Mouse (Mus musculus) bone marrow, adult 2 months (tissue): Measurements from ENCODE around the gene Gm11541. TPM values are rescaled to one million over a fixed set of nuclear protein-coding genes. Genes with fewer than 3 reads are reported as not detected.
A peak's percentile ranks its signal among the peaks of the same experiment; 100 is the strongest.

Experiments used
- H3K27ac ChIP-seq: fragments of 200-500 bp; 2 replicates; pipeline ENCODE4 v1.5.1; 2012; ENCODE audit warnings: low read depth, mild to moderate bottlenecking, control low read depth, inconsistent platforms, low read length; ENCODE audit not compliant: control insufficient read depth, poor library complexity, insufficient read depth
- H3K4me1 ChIP-seq: fragments of 200-500 bp; 2 replicates; pipeline ENCODE4 v1.6.1; 2011; ENCODE audit warnings: low read length; ENCODE audit not compliant: control insufficient read depth, insufficient read depth
- H3K4me3 ChIP-seq: fragments of 200-500 bp; replicated peaks from 2 replicates; pipeline ENCODE3; 2011; ENCODE audit warnings: mild to moderate bottlenecking, low read depth, low read length, control low read depth; ENCODE audit not compliant: control insufficient read depth
- CTCF ChIP-seq: fragments of 200-500 bp; IDR thresholded peaks from 2 replicates; pipeline ENCODE4 v1.5.1; 2011; ENCODE audit warnings: low read length, control low read depth; ENCODE audit not compliant: control insufficient read depth, insufficient read depth
- POLR2A ChIP-seq: fragments of 200-500 bp; IDR thresholded peaks from 2 replicates; pipeline ENCODE4 v1.6.1; 2011; ENCODE audit warnings: low read depth, mild to moderate bottlenecking, control low read depth, low read length, borderline replicate concordance; ENCODE audit not compliant: control insufficient read depth
- WGBS: fragments of 180-500 bp; shearing (Covaris S2); methylation state at CpG from one replicate; pipeline ENCODE4 v1.1.7; 2018; 5-methylcytosine and 5-hydroxymethylcytosine counted together
- polyA plus RNA-seq: library from polyadenylated mRNA; stranded (reverse); fragments of >200 nt; gene quantifications from 2 replicates; pipeline ENCODE4 v1.2.4, GENCODE M21; 2011; ENCODE audit warnings: low replicate concordance; ENCODE audit not compliant: missing spikeins, insufficient read depth, insufficient read length

The Gm11541 gene
- polyA plus RNA-seq, 1 experiment = not detected

DNA sequence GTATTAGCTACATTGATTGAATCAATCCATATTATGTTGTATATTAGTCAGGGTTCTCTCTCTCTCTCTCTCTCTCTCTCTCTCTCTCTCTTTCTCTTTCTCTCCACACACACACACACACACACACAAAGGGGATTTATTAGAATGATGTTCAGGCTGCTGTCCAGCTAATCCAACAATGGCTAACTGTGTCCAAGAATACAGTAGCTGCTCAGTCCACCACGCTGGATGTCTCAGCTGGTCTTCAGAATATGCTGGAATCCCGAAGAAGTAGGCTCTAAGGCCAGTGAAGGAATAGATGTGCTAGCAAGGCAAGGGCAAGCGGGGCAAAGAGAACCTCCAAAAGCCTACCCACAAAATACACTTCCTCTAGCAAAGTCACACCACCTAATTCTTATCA, 23.0 kb upstream of the Gm11541 start:
- Histone ChIP-seq H3K27ac (no peak overlapping the region), H3K4me1 (no peaks in the 10 kb centered on the region), H3K4me3 (no peak overlapping the region)
- no peak for TF ChIP-seq CTCF
- TF ChIP-seq POLR2A = no peak
- WGBS = 70% methylated on average over 3 of the region's 3 CpGs

DNA sequence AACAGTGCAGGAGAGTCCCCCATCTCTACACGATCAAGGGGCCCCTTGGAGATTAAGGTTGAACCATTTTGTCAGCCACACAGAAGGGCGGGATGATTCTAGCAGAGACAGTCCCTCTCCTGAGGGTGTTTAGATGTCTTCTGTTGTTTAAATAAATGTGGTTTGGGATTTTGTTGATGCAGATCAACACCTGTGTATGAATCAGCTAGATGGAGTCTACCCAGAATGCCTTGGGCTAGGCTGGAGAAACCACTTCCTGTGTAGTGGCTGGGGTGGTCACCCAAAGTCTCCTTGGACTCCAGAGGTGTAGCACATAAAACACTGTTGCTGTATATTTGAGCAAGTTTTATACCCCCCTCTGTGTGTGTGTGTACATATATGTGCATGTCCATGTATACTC, 14.9 kb upstream of the Gm11541 start:
- Histone ChIP-seq H3K27ac (no peak overlapping the region), H3K4me3 (no peak overlapping the region), H3K4me1 (no peaks in the 10 kb centered on the region; the same call in 1 of the 2 replicates)
- no peak for TF ChIP-seq CTCF
- no peak for TF ChIP-seq POLR2A
- WGBS = 69% methylated on average over 2 of the region's 2 CpGs

DNA sequence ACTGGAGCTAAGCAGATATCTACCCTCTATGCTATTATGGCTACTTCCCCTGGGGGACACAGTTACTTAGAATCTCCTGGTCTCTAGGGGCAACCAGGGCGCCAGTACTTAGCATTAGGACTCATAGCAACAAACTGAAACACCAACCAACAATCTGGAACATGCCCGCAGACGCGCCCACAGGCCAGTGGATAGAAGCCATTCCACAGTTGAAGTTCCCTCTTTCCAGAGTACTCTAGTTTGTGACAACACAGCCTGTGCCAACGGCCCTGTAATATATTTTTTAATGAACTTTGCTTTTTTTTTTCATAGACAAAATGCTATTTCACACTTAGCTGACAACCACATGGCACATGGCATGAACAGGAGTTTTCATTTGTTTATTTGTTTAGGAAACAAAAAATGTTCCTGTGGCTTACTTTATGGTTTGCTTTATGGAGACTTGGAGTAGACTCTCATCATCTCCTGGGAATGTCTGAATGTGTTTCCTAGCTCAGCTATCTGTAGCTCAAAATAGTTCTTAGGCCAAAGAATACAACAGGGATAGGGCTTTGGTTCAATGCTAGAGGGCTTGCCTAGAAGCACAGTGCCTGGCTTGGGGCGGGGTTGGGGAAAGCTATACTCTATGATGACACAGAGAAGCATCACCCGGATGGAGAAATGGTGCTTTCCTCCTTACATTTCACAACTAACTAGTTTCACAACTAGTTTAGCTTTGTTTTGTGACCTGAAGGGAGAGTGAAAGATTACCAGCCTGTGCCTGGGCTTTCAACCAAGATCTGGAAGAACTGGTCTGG, 14.0 kb upstream of the Gm11541 start:
- Histone ChIP-seq H3K4me3 (no peak overlapping the region), H3K27ac (no peak overlapping the region), H3K4me1 (no peaks in the 10 kb centered on the region; the same call in 1 of the 2 replicates)
- TF ChIP-seq POLR2A (no peak), CTCF (no peak)
- WGBS = 65% methylated on average over 7 of the region's 7 CpGs

DNA sequence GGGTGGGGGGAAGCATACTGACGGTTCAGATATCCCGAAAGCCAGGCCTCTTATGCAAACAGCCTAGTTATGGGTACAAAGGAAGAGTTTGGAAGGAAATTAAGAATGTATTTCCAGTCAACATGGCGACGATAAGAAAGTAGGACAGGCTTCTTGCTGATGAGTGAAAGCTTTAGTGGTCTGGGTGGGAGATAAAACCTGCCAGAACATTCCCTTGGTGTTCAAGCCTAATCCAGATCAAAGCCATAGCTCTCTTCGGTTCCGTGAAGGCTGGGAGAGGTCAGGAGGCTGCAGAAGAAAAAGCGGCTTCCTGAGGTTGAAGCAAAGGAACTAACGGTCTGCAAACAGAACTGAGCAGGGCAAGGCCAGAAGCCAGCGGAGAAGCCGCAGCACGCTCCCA, 12.9 kb upstream of the Gm11541 start:
- Histone ChIP-seq H3K27ac (no peak overlapping the region), H3K4me1 (no peaks in the 10 kb centered on the region; the same call in 1 of the 2 replicates), H3K4me3 (no peak overlapping the region)
- no peak for TF ChIP-seq POLR2A
- TF ChIP-seq CTCF = no peak
- WGBS = 73% methylated on average over 11 of the region's 11 CpGs

DNA sequence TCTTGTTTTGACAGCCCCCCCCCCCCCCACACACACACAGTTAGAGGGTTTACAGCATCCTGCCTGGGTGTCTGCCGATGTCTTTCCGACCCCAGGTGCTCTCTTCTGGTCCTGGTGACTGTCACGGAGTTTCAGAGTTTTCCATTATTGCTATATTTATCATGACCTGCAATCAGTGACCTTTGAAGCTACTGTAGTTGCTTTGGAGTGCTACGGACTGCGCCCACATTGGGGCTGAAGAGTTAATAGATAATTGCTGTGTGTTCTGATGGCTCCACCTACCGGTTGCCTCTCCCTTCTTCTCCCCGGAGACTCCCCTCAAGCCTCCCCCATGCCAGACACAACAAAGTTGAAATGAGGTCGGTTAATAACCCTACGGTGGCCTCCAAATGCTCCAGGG, 12.5 kb upstream of the Gm11541 start:
- no peaks in the 10 kb centered on the region; the same call in 1 of the 2 replicates for H3K4me1 ChIP-seq
- WGBS = 15% methylated on average over 9 of the region's 9 CpGs
- no peak for TF ChIP-seq POLR2A
- peak; percentile 47 for TF ChIP-seq CTCF
- H3K27ac ChIP-seq = no peak overlapping the region
- H3K4me3 ChIP-seq = no peak overlapping the region

DNA sequence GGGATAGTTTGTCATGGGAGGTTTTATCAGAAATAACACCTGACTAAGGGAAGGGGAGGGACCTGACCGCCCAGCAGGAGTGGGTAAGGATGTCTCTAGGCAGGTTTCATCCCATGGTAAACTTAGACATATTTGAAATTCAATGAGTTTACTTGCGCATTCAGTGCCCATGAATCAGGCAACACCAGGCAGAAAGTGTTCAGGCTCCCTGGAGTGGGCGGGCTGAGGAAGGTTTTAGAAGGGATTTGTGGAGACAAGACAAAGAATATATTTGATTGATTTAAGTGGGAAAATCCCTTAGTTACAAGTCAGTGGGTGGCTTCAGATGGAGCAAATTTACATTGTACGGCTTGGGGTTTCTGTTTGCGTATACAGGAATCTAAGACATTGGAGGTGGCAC, 11.3 kb upstream of the Gm11541 start:
- TF ChIP-seq POLR2A (no peak), CTCF (no peak)
- WGBS = 82% methylated on average over 5 of the region's 5 CpGs
- H3K27ac ChIP-seq = no peak overlapping the region
- H3K4me3 ChIP-seq = no peak overlapping the region
- H3K4me1 ChIP-seq = no peaks in the 10 kb centered on the region; the same call in 1 of the 2 replicates

DNA sequence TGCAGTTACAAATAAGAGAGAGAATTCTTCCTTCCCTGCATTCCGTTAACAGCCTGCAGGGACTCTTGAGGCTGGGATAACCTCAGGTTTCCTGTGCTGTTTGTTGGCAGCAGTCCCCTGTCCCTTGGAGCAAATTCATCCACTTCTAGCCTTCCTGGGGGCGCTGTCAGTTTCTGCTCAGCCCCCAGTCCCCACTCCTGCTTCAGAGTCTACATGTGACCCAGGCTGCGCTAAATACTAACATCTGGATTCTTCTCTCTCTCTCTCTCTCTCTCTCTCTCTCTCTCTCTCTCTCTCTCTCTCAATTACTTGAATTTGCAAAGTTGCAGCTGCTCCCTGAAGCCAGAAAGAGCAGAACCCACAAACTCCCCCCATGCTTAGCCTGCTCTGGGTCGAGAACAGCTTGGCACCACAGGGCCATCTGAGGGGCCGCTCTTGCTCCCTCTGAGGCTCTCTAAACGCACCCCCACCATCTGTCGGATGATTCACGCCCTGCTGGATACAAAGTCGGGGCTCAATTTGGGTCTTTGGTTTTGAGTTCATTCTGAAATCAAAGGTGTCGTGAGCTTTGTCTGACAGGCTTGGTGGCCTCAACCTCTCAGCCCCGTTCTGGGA, 9.1 kb upstream of the Gm11541 start:
- 56% methylated on average over 11 of the region's 11 CpGs for WGBS
- TF ChIP-seq POLR2A (no peak), CTCF (no peak)
- Histone ChIP-seq H3K4me3 (no peak overlapping the region), H3K27ac (no peak overlapping the region), H3K4me1 (no peaks in the 10 kb centered on the region)

DNA sequence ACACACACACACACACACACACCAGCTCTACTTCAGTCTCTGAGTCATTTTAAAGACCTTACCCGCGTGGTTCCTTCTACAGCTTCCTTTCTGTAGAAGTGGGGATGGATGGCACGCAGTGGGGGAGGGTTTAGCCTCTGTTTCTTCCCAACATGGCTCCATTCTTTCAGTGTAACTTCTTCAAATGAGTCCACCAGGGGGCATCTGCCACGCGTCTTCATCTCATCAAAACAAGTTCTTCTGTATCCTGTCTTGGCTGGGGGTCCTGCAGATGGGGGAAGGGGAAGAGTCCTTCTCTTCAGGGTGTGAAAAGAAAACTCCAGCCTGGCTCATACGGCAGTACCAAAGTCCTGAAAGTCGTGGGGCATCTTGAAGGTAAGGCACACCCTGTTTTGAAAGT, 279 bp downstream of the Gm11541 start:
- Histone ChIP-seq H3K27ac (no peak overlapping the region), H3K4me3 (no peak overlapping the region), H3K4me1 (no peaks in the 10 kb centered on the region)
- TF ChIP-seq POLR2A (no peak), CTCF (no peak)
- 38% methylated on average over 7 of the region's 7 CpGs for WGBS

DNA sequence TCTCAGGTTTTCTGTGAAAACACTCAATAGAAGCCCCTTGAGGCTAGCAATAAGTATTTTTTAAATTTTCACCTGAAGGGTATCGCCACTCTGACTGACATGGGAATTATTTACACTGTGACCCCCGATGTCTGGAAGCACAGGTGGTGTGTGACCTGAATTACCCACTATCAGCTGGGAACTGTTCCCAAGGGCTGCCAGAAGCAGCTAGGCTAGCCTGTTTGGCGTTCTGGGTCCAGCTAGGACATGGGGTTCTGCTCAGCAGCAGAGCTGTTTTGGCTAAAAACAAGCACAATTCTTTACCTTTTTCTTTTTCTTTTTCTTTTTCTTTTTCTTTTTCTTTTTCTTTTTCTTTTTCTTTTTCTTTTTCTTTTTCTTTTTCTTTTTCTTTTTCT, 2.1 kb downstream of the Gm11541 start:
- Histone ChIP-seq H3K4me1 (no peaks in the 10 kb centered on the region; the same call in 1 of the 2 replicates), H3K4me3 (no peak overlapping the region), H3K27ac (no peak overlapping the region)
- TF ChIP-seq POLR2A = no peak
- no peak for TF ChIP-seq CTCF
- WGBS = 74% methylated on average over 3 of the region's 3 CpGs
